Mouse (Mus musculus): Measurements from ENCODE around the gene Inha. TPM values are rescaled to one million over a fixed set of nuclear protein-coding genes. Genes with fewer than 3 reads are reported as not detected.

Inha gene
- total RNA-seq, 1 experiment from 2014 or later: 44.1 TPM

GRCm38 (mm10) chr1:75490785-75491551, 15.9 kb upstream of the Inha start:
- DNase-seq: no peak

GRCm38 (mm10) chr1:75492579-75493170, 14.2 kb upstream of the Inha start:
- no peak for DNase-seq

- DNase-seq: no peak
These were observed 11.9 kb upstream of the Inha start for GRCm38 (mm10) chr1:75494878-75495548.

GRCm38 (mm10) chr1:75498897-75499296, 8.0 kb upstream of the Inha start:
- DNase-seq: no peak

GRCm38 (mm10) chr1:75499441-75499840, 7.4 kb upstream of the Inha start:
- DNase-seq: no peak

- DNase-seq: no peak
These were observed 5.0 kb upstream of the Inha start for GRCm38 (mm10) chr1:75501905-75502304.

GRCm38 (mm10) chr1:75502945-75503650, 3.8 kb upstream of the Inha start:
- DNase-seq: no peak

GRCm38 (mm10) chr1:75503651-75503980, 3.3 kb upstream of the Inha start:
- peak; percentile 33 for DNase-seq

GRCm38 (mm10) chr1:75504256-75505045, 2.4 kb upstream of the Inha start:
- DNase-seq: no peak

- peak; percentile 81 for DNase-seq
These were observed 1.5 kb upstream of the Inha start for GRCm38 (mm10) chr1:75505159-75505955.

- DNase-seq: peak; percentile 64
These were observed 683 bp upstream of the Inha start, which contains the start of gene Obsl1 for GRCm38 (mm10) chr1:75505956-75506831. Gene Obsl1 (minus strand): TSS chr1:75506452.

- DNase-seq: peak; percentile 33
These were observed 2.7 kb downstream of the Inha start for GRCm38 (mm10) chr1:75509586-75509985.

GRCm38 (mm10) chr1:75510154-75510553, 3.3 kb downstream of the Inha start:
- DNase-seq: no peak

GRCm38 (mm10) chr1:75511437-75512210, 4.7 kb downstream of the Inha start:
- DNase-seq: no peak

- no peak for DNase-seq
These were observed 5.7 kb downstream of the Inha start for GRCm38 (mm10) chr1:75512550-75512949.

- no peak for DNase-seq
These were observed 10.0 kb downstream of the Inha start for GRCm38 (mm10) chr1:75516703-75517380.

- no peak for DNase-seq
These were observed 11.1 kb downstream of the Inha start for GRCm38 (mm10) chr1:75517984-75518383.

GRCm38 (mm10) chr1:75518427-75518826, 11.6 kb downstream of the Inha start:
- no peak for DNase-seq

- peak; percentile 47 for DNase-seq
These were observed 12.7 kb downstream of the Inha start for GRCm38 (mm10) chr1:75519576-75519975.
